Mouse (Mus musculus): Measurements from ENCODE around the gene Myo1h. TPM values are rescaled to one million over a fixed set of nuclear protein-coding genes. Genes with fewer than 3 reads are reported as not detected.

Myo1h gene
- polyA plus RNA-seq, 1 experiment = 2.2 TPM

- TF ChIP-seq CEBPB (IDR thresholded peaks at IDR 0.05; ENCODE audit: low read depth) = no peak
- TF ChIP-seq FOSL1 (IDR thresholded peaks at IDR 0.05; ENCODE audit: insufficient read depth, low read length, poor library complexity, severe bottlenecking) = no peak
- Histone ChIP-seq H3K79me2 (ENCODE audit: control insufficient read depth, insufficient read depth) (no peaks in the 10 kb centered on the region), H3ac (ENCODE audit: control insufficient read depth, insufficient read length, low read depth) (no peak overlapping the region), H3K27me3 (ENCODE audit: control insufficient read depth, insufficient read depth, insufficient read length) (no peaks in the 10 kb centered on the region), H3K36me3 (ENCODE audit: control insufficient read depth, insufficient read depth) (peaks cover 71% of the 10 kb centered on the region), H3K79me3 (ENCODE audit: low read depth) (no peaks in the 10 kb centered on the region), H3K4me3 (ENCODE audit: insufficient read depth, poor library complexity, severe bottlenecking) (no peak overlapping the region)
Measured at GRCm38 (mm10) chr5:114407269-114407668, 118.3 kb downstream of the Myo1h start.

DNA sequence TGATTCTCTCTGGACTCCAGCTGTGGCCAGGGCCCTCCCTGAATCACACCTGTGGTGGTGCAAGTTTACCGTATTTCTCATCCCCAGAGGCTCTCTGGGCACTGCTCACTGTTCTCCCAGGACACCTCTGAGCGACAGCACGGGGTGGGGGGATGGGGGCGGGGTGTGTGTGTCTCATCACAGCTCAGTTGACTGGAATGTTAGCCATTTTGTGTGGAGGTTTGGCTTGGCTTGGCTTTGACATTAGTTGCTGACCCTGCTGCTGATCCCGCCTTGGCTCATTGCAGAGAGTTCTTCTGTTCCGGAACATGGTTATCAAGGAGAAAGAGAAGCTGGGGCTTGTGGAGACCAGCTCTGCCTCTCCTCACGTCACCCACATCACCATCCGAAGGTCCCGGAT lies 118.8 kb downstream of the Myo1h start:
- Histone ChIP-seq H3K36me3 (ENCODE audit: control insufficient read depth, insufficient read depth) (peaks cover 72% of the 10 kb centered on the region), H3K79me3 (ENCODE audit: low read depth) (no peaks in the 10 kb centered on the region), H3ac (ENCODE audit: control insufficient read depth, insufficient read length, low read depth) (no peak overlapping the region), H3K4me3 (ENCODE audit: insufficient read depth, poor library complexity, severe bottlenecking) (no peak overlapping the region), H3K27me3 (ENCODE audit: control insufficient read depth, insufficient read depth, insufficient read length) (no peaks in the 10 kb centered on the region), H3K79me2 (ENCODE audit: control insufficient read depth, insufficient read depth) (no peaks in the 10 kb centered on the region)
- TF ChIP-seq CTCF (IDR thresholded peaks at IDR 0.05; ENCODE audit: control insufficient read depth, insufficient read depth, insufficient read length) = no peak
- no peak for TF ChIP-seq MYOG (IDR thresholded peaks at IDR 0.05; ENCODE audit: control insufficient read depth, extremely low read depth, insufficient read length)
- TF ChIP-seq MYOD1 (IDR thresholded peaks at IDR 0.05; ENCODE audit: control insufficient read depth, insufficient read length, low read depth) = no peak
- TF ChIP-seq CEBPB (IDR thresholded peaks at IDR 0.05; ENCODE audit: low read depth) = no peak
- no peak for TF ChIP-seq MAX (IDR thresholded peaks at IDR 0.05)
- no peak for TF ChIP-seq USF1 (IDR thresholded peaks at IDR 0.05; ENCODE audit: low read depth)
- no peak for TF ChIP-seq FOSL1 (IDR thresholded peaks at IDR 0.05; ENCODE audit: insufficient read depth, low read length, poor library complexity, severe bottlenecking)

- Histone ChIP-seq H3K27me3 (ENCODE audit: control insufficient read depth, insufficient read depth, insufficient read length) (no peaks in the 10 kb centered on the region), H3K79me3 (ENCODE audit: low read depth) (no peaks in the 10 kb centered on the region), H3ac (ENCODE audit: control insufficient read depth, insufficient read length, low read depth) (no peak overlapping the region), H3K36me3 (ENCODE audit: control insufficient read depth, insufficient read depth) (peaks cover 72% of the 10 kb centered on the region), H3K4me3 (ENCODE audit: insufficient read depth, poor library complexity, severe bottlenecking) (no peak overlapping the region), H3K79me2 (ENCODE audit: control insufficient read depth, insufficient read depth) (no peaks in the 10 kb centered on the region)
- TF ChIP-seq MYOG (IDR thresholded peaks at IDR 0.05; ENCODE audit: control insufficient read depth, extremely low read depth, insufficient read length) (no peak), USF1 (IDR thresholded peaks at IDR 0.05; ENCODE audit: low read depth) (no peak), MYOD1 (IDR thresholded peaks at IDR 0.05; ENCODE audit: control insufficient read depth, insufficient read length, low read depth) (no peak), MAX (IDR thresholded peaks at IDR 0.05) (no peak), FOSL1 (IDR thresholded peaks at IDR 0.05; ENCODE audit: insufficient read depth, low read length, poor library complexity, severe bottlenecking) (no peak), CEBPB (IDR thresholded peaks at IDR 0.05; ENCODE audit: low read depth) (no peak), CTCF (IDR thresholded peaks at IDR 0.05; ENCODE audit: control insufficient read depth, insufficient read depth, insufficient read length) (no peak)
Measured at GRCm38 (mm10) chr5:114408846-114409245, 119.9 kb downstream of the Myo1h start.

- H3K79me3 ChIP-seq (ENCODE audit: low read depth) = no peaks in the 10 kb centered on the region
- H3K27me3 ChIP-seq (ENCODE audit: control insufficient read depth, insufficient read depth, insufficient read length) = no peaks in the 10 kb centered on the region
- H3K36me3 ChIP-seq (ENCODE audit: control insufficient read depth, insufficient read depth) = peaks cover 68% of the 10 kb centered on the region
- H3K79me2 ChIP-seq (ENCODE audit: control insufficient read depth, insufficient read depth) = no peaks in the 10 kb centered on the region
- H3K4me3 ChIP-seq (ENCODE audit: insufficient read depth, poor library complexity, severe bottlenecking) = no peak overlapping the region
- no peak overlapping the region for H3ac ChIP-seq (ENCODE audit: control insufficient read depth, insufficient read length, low read depth)
- no peak for TF ChIP-seq FOSL1 (IDR thresholded peaks at IDR 0.05; ENCODE audit: insufficient read depth, low read length, poor library complexity, severe bottlenecking)
- no peak for TF ChIP-seq MYOD1 (IDR thresholded peaks at IDR 0.05; ENCODE audit: control insufficient read depth, insufficient read length, low read depth)
- no peak for TF ChIP-seq MAX (IDR thresholded peaks at IDR 0.05)
- TF ChIP-seq USF1 (IDR thresholded peaks at IDR 0.05; ENCODE audit: low read depth) = no peak
- no peak for TF ChIP-seq MYOG (IDR thresholded peaks at IDR 0.05; ENCODE audit: control insufficient read depth, extremely low read depth, insufficient read length)
- TF ChIP-seq CEBPB (IDR thresholded peaks at IDR 0.05; ENCODE audit: low read depth) = no peak
- TF ChIP-seq CTCF (IDR thresholded peaks at IDR 0.05; ENCODE audit: control insufficient read depth, insufficient read depth, insufficient read length) = no peak
Measured at GRCm38 (mm10) chr5:114410429-114410828, 121.5 kb downstream of the Myo1h start.

GRCm38 (mm10) chr5:114412361-114412998 lies 123.5 kb downstream of the Myo1h start:
- no peaks in the 10 kb centered on the region for H3K79me3 ChIP-seq (ENCODE audit: low read depth)
- TF ChIP-seq MAX (IDR thresholded peaks at IDR 0.05) = no peak
- no peak for TF ChIP-seq USF1 (IDR thresholded peaks at IDR 0.05; ENCODE audit: low read depth)
- no peak for TF ChIP-seq MYOD1 (IDR thresholded peaks at IDR 0.05; ENCODE audit: control insufficient read depth, insufficient read length, low read depth)
- no peak for TF ChIP-seq CEBPB (IDR thresholded peaks at IDR 0.05; ENCODE audit: low read depth)
- no peak for TF ChIP-seq CTCF (IDR thresholded peaks at IDR 0.05; ENCODE audit: control insufficient read depth, insufficient read depth, insufficient read length)
- H3K27me3 ChIP-seq (ENCODE audit: control insufficient read depth, insufficient read depth, insufficient read length) = no peaks in the 10 kb centered on the region
- peaks cover 82% of the 10 kb centered on the region for H3K36me3 ChIP-seq (ENCODE audit: control insufficient read depth, insufficient read depth)
- H3K79me2 ChIP-seq (ENCODE audit: control insufficient read depth, insufficient read depth) = no peaks in the 10 kb centered on the region
- H3K4me3 ChIP-seq (ENCODE audit: insufficient read depth, poor library complexity, severe bottlenecking) = no peak overlapping the region
- no peak overlapping the region for H3ac ChIP-seq (ENCODE audit: control insufficient read depth, insufficient read length, low read depth)

DNA sequence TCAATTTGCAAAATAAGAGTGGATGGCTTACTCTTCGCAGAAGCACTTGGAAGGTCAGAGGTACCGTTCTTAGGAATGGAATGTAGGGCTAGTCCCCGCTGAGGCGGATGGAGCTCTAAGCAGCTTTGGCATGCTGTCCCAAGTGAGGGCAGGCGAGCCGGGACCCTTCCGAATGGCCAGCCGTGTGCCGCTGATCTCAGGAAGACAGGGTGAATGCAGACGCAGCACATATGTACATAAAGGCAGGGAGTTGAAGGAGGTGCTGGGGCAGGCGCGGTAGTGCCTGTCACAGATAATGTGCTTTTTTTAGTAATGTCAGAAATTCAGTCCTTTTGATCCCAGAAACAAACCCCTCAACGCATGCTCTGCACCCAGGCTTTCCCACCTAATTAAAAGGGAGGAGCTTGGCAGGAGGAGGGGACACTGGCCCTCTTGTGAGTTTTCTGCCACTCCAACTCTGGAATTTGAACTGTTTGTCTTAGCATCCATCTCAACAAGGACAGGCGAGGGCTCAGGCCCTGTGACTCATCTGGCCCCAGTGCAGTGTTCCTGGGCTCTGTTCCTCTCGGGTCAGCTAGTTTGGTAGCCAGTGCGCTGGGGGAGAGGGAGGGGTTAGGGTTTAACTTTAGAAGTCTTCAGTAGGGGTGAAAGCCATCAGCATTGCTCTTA lies 124.2 kb downstream of the Myo1h start:
- Histone ChIP-seq H3K79me2 (ENCODE audit: control insufficient read depth, insufficient read depth) (no peaks in the 10 kb centered on the region), H3ac (ENCODE audit: control insufficient read depth, insufficient read length, low read depth) (no peak overlapping the region), H3K36me3 (ENCODE audit: control insufficient read depth, insufficient read depth) (peaks cover 78% of the 10 kb centered on the region), H3K27me3 (ENCODE audit: control insufficient read depth, insufficient read depth, insufficient read length) (no peaks in the 10 kb centered on the region), H3K79me3 (ENCODE audit: low read depth) (no peaks in the 10 kb centered on the region), H3K4me3 (ENCODE audit: insufficient read depth, poor library complexity, severe bottlenecking) (no peak overlapping the region)
- TF ChIP-seq MYOD1 (IDR thresholded peaks at IDR 0.05; ENCODE audit: control insufficient read depth, insufficient read length, low read depth) (no peak), FOSL1 (IDR thresholded peaks at IDR 0.05; ENCODE audit: insufficient read depth, low read length, poor library complexity, severe bottlenecking) (no peak), CEBPB (IDR thresholded peaks at IDR 0.05; ENCODE audit: low read depth) (no peak)

Small RNA genes lying within 50 kb of the gene (microRNA-seq; reads per million reads assigned to microRNA genes)
- not detected for gene Mir7027 (ENCODE audit: borderline microRNAs expressed)

Other genes with a start within 250 kb of the Myo1h start
- gene Usp30, start 223.7 kb upstream of the Myo1h start, polyA plus RNA-seq (2012; fragmentation: generic; extraction: Trizol) = 11.2 TPM
- gene Svop, start 197.6 kb upstream of the Myo1h start, polyA plus RNA-seq (2012; fragmentation: generic; extraction: Trizol) = 0.04 TPM
- 5.2 TPM for gene Alkbh2, start 160.9 kb upstream of the Myo1h start, polyA plus RNA-seq (2012; fragmentation: generic; extraction: Trizol)
- 13.7 TPM for gene Ung, start 158.8 kb upstream of the Myo1h start, polyA plus RNA-seq (2012; fragmentation: generic; extraction: Trizol)
- 0.26 TPM for gene Acacb, start 142.6 kb upstream of the Myo1h start, polyA plus RNA-seq (2012; fragmentation: generic; extraction: Trizol)
- gene Foxn4, start 15.4 kb upstream of the Myo1h start, polyA plus RNA-seq (2012; fragmentation: generic; extraction: Trizol) = not detected
- gene Kctd10, start 91.3 kb downstream of the Myo1h start, polyA plus RNA-seq (2012; fragmentation: generic; extraction: Trizol) = 243 TPM
- 42.1 TPM for gene Ube3b, start 91.4 kb downstream of the Myo1h start, polyA plus RNA-seq (2012; fragmentation: generic; extraction: Trizol)
- gene Mmab, start 154.9 kb downstream of the Myo1h start, polyA plus RNA-seq (2012; fragmentation: generic; extraction: Trizol) = 9.4 TPM
- 46.0 TPM for gene Mvk, start 155.1 kb downstream of the Myo1h start, polyA plus RNA-seq (2012; fragmentation: generic; extraction: Trizol)

All from C2C12 (cell line).